Mouse (Mus musculus): ENCODE data around the gene Myo18b. TPM values are rescaled to one million over a fixed set of nuclear protein-coding genes. Genes with fewer than 3 reads are reported as not detected.

The Myo18b gene
- total and polyA plus RNA-seq, 3 experiments, result 0.05 TPM; not detected in 2

DNA sequence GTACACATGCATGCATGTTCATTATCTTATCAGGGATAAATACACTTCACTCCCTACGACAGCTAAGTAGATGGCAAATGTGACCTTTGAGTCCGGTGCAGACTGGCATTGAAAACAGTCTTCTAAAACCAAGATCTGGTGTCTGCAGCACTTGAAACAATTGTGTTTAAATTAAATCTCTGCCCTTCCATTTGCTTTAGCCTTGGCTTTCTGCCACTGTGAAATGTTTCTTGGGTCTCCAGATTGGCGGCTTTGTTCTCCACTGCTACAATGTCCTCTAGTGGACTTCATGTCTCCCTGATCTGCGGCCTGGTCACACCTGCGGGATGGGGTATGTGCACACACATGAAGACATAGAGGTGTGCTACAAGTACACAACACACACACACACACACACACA, 221.4 kb downstream of the Myo18b start:
- no peaks in the 10 kb centered on the region for H3K4me1 ChIP-seq (ENCODE audit: insufficient read depth, low read depth, low read length)
- DNase-seq (ENCODE audit: low spot score) (no peak), ATAC-seq (ENCODE audit: extremely low read depth, insufficient number of reproducible peaks, low FRiP score, poor library complexity, severe bottlenecking) (no peak)
- TF ChIP-seq CTCF (IDR thresholded peaks at IDR 0.05; ENCODE audit: low read depth, low read length) (no peak), TAL1 (conservative IDR thresholded peaks at IDR 0.05; ENCODE audit: low read depth, low read length) (no peak), GATA2 (IDR thresholded peaks at IDR 0.05; ENCODE audit: borderline replicate concordance, low read depth, low read length) (no peak), POLR2AphosphoS5 (IDR thresholded peaks at IDR 0.05; ENCODE audit: insufficient replicate concordance, low read depth, low read length) (no peak), GATA1 (IDR thresholded peaks at IDR 0.05; ENCODE audit: borderline replicate concordance, low read length) (no peak)
- H3K9me3 ChIP-seq (replicated peaks), result peaks cover 91% of the 10 kb centered on the region
- no peak overlapping the region for H3K4me3 ChIP-seq (ENCODE audit: low read depth, low read length)
- no peaks in the 10 kb centered on the region for H3K36me3 ChIP-seq (replicated peaks)
- H3K27me3 ChIP-seq (ENCODE audit: insufficient read depth, low read length), result no peaks in the 10 kb centered on the region

DNA sequence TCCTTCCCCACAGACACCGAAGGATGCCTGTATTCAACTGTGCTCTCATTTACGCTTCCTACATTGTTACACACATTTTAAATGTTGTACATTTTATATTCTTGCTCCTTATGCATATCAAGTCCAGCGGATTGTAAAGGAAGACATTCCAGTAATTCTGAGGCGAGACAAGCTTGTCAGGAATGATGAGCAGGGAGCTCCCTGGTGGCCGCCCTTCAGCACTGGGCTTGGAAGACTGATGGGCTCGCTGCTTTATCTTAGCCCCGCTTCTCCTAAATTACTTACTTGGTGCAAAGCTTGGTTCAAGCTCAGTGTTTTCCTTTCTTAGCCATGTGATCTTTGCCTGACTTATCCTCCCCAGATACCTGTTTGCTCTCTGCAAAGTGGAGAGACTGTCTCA, 223.7 kb downstream of the Myo18b start:
- no peaks in the 10 kb centered on the region for H3K4me1 ChIP-seq (ENCODE audit: insufficient read depth, low read depth, low read length)
- no peak for DNase-seq (ENCODE audit: low spot score)
- H3K36me3 ChIP-seq (replicated peaks), result no peaks in the 10 kb centered on the region
- ATAC-seq (ENCODE audit: extremely low read depth, insufficient number of reproducible peaks, low FRiP score, poor library complexity, severe bottlenecking), result no peak
- no peak overlapping the region for H3K4me3 ChIP-seq (ENCODE audit: low read depth, low read length)
- no peaks in the 10 kb centered on the region for H3K27me3 ChIP-seq (ENCODE audit: insufficient read depth, low read length)
- TF ChIP-seq TAL1 (conservative IDR thresholded peaks at IDR 0.05; ENCODE audit: low read depth, low read length) (no peak), CTCF (IDR thresholded peaks at IDR 0.05; ENCODE audit: low read depth, low read length) (no peak), POLR2AphosphoS5 (IDR thresholded peaks at IDR 0.05; ENCODE audit: insufficient replicate concordance, low read depth, low read length) (no peak), GATA1 (IDR thresholded peaks at IDR 0.05; ENCODE audit: borderline replicate concordance, low read length) (no peak)
- H3K9me3 ChIP-seq (replicated peaks), result peaks cover 84% of the 10 kb centered on the region

DNA sequence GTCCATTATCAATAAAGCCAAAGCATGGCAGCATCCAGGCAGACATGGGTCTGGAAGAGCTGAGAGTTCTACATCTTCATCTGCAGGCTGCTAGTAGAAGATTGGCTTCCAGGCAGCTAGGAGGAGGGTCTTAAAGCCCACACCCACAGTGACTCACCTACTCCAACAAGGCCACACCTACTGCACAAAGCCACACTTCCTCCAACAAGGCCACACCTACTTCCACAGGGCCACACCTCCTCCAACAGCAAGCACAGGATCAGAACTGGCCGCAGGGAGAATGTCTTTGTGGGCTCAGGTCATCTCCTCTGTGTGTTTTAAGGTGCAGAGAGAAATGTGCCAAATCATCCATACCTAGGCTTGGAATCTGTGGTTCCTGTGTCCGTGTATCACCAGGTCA, 224.2 kb downstream of the Myo18b start:
- H3K27me3 ChIP-seq (ENCODE audit: insufficient read depth, low read length), result no peaks in the 10 kb centered on the region
- DNase-seq (ENCODE audit: low spot score) (no peak), ATAC-seq (ENCODE audit: extremely low read depth, insufficient number of reproducible peaks, low FRiP score, poor library complexity, severe bottlenecking) (no peak)
- H3K9me3 ChIP-seq (replicated peaks), result peaks cover 84% of the 10 kb centered on the region
- no peak overlapping the region for H3K4me3 ChIP-seq (ENCODE audit: low read depth, low read length)
- H3K36me3 ChIP-seq (replicated peaks), result no peaks in the 10 kb centered on the region
- H3K4me1 ChIP-seq (ENCODE audit: insufficient read depth, low read depth, low read length), result no peaks in the 10 kb centered on the region
- TF ChIP-seq POLR2AphosphoS5 (IDR thresholded peaks at IDR 0.05; ENCODE audit: insufficient replicate concordance, low read depth, low read length) (no peak), TAL1 (conservative IDR thresholded peaks at IDR 0.05; ENCODE audit: low read depth, low read length) (no peak), GATA2 (IDR thresholded peaks at IDR 0.05; ENCODE audit: borderline replicate concordance, low read depth, low read length) (no peak), GATA1 (IDR thresholded peaks at IDR 0.05; ENCODE audit: borderline replicate concordance, low read length) (no peak)

DNA sequence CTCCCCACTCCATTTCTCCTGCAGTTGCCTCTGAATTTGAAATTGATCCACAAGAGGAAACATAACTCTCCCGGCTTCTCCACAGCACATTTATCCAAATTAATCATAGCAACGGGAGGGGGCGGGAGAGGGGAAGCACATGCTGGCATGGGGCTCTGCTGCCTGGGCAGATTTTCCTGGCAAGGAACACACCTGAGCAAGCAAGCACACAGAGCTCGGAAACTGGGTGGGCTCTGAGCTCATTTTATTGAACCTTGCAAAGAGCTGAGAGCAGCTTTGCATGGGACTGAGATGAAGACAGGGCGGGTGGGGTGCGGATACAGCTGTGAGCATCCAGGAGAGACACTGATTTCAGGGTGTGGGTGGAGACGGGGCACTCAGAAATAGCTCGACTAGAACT, 229.0 kb downstream of the Myo18b start:
- no peaks in the 10 kb centered on the region for H3K4me1 ChIP-seq (ENCODE audit: insufficient read depth, low read depth, low read length)
- no peak overlapping the region for H3K4me3 ChIP-seq (ENCODE audit: low read depth, low read length)
- DNase-seq (ENCODE audit: low spot score), result no peak
- H3K27me3 ChIP-seq (ENCODE audit: insufficient read depth, low read length), result no peaks in the 10 kb centered on the region
- H3K36me3 ChIP-seq (replicated peaks), result no peaks in the 10 kb centered on the region
- no peak for TF ChIP-seq GATA1 (IDR thresholded peaks at IDR 0.05; ENCODE audit: borderline replicate concordance, low read length)
- no peak for TF ChIP-seq CTCF (IDR thresholded peaks at IDR 0.05; ENCODE audit: low read depth, low read length)
- no peak for TF ChIP-seq POLR2AphosphoS5 (IDR thresholded peaks at IDR 0.05; ENCODE audit: insufficient replicate concordance, low read depth, low read length)
- no peak for TF ChIP-seq GATA2 (IDR thresholded peaks at IDR 0.05; ENCODE audit: borderline replicate concordance, low read depth, low read length)
- no peak for TF ChIP-seq TAL1 (conservative IDR thresholded peaks at IDR 0.05; ENCODE audit: low read depth, low read length)
- peaks cover 81% of the 10 kb centered on the region for H3K9me3 ChIP-seq (replicated peaks)
- ATAC-seq (ENCODE audit: extremely low read depth, insufficient number of reproducible peaks, low FRiP score, poor library complexity, severe bottlenecking), result no peak

DNA sequence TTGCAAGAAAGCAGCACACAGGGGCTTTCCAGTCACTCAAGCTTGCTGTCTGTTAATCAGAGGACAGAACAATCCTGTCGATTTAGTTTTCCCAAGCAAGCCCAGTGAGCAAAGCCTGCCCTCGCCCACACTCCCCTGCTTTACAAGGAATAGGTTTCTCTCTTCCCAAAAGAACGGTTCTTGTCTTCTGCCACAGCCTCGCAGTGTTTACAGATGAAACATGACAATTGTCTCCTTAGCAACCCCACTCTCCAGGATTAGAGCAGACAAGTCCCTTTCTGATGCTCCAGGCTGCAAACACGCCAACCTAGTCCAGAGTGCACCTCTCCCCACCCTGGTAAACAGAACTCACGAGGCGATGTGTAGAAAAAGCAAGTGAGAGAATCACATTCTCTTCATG, 230.5 kb downstream of the Myo18b start:
- Histone ChIP-seq H3K27me3 (ENCODE audit: insufficient read depth, low read length) (no peaks in the 10 kb centered on the region), H3K9me3 (replicated peaks) (peaks cover 87% of the 10 kb centered on the region), H3K36me3 (replicated peaks) (no peaks in the 10 kb centered on the region), H3K4me1 (ENCODE audit: insufficient read depth, low read depth, low read length) (no peaks in the 10 kb centered on the region), H3K4me3 (ENCODE audit: low read depth, low read length) (no peak overlapping the region)
- TF ChIP-seq GATA2 (IDR thresholded peaks at IDR 0.05; ENCODE audit: borderline replicate concordance, low read depth, low read length), result no peak
- TF ChIP-seq POLR2AphosphoS5 (IDR thresholded peaks at IDR 0.05; ENCODE audit: insufficient replicate concordance, low read depth, low read length), result no peak
- no peak for TF ChIP-seq GATA1 (IDR thresholded peaks at IDR 0.05; ENCODE audit: borderline replicate concordance, low read length)
- TF ChIP-seq TAL1 (conservative IDR thresholded peaks at IDR 0.05; ENCODE audit: low read depth, low read length), result no peak
- TF ChIP-seq CTCF (IDR thresholded peaks at IDR 0.05; ENCODE audit: low read depth, low read length), result no peak
- DNase-seq (ENCODE audit: low spot score) (no peak), ATAC-seq (ENCODE audit: extremely low read depth, insufficient number of reproducible peaks, low FRiP score, poor library complexity, severe bottlenecking) (no peak)

DNA sequence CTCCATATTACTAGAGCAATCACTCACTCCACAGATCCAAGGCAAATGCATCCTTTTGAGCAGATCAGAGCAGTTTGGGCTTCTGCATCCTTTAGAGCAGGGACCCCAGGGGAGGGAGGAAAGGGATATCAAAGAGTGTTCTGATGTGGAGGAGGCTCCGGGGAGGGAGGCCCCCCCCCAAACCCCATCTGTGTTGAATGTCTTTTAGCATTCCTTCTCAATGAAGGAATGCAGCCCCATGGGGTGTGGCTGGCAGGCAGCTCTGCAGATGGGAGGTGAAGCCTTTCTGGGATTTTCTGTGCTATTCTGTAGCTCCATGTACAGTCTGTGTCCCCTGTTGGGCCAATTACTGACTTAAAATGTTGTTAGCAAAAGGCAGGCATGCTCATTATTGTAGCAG, 232.5 kb downstream of the Myo18b start:
- Histone ChIP-seq H3K4me3 (ENCODE audit: low read depth, low read length) (no peak overlapping the region), H3K4me1 (ENCODE audit: insufficient read depth, low read depth, low read length) (no peaks in the 10 kb centered on the region), H3K9me3 (replicated peaks) (peaks cover 94% of the 10 kb centered on the region), H3K36me3 (replicated peaks) (no peaks in the 10 kb centered on the region), H3K27me3 (ENCODE audit: insufficient read depth, low read length) (no peaks in the 10 kb centered on the region)
- ATAC-seq (ENCODE audit: extremely low read depth, insufficient number of reproducible peaks, low FRiP score, poor library complexity, severe bottlenecking) (no peak), DNase-seq (ENCODE audit: low spot score) (no peak)
- TF ChIP-seq CTCF (IDR thresholded peaks at IDR 0.05; ENCODE audit: low read depth, low read length) (no peak), GATA2 (IDR thresholded peaks at IDR 0.05; ENCODE audit: borderline replicate concordance, low read depth, low read length) (no peak), POLR2AphosphoS5 (IDR thresholded peaks at IDR 0.05; ENCODE audit: insufficient replicate concordance, low read depth, low read length) (no peak), TAL1 (conservative IDR thresholded peaks at IDR 0.05; ENCODE audit: low read depth, low read length) (no peak), GATA1 (IDR thresholded peaks at IDR 0.05; ENCODE audit: borderline replicate concordance, low read length) (no peak)

Data from G1E (cell line).